Mouse (Mus musculus) liver, embryonic 13.5 days (tissue): ENCODE results near the gene Btd. TPM values are rescaled to one million over a fixed set of nuclear protein-coding genes. Genes with fewer than 3 reads are reported as not detected.
A peak's percentile ranks its signal among the peaks of the same experiment; 100 is the strongest.

Experiments
- ATAC-seq: fragments of 200-750 bp; cut with Nextera tagmentation; 2 replicates; pipeline ENCODE4 v1.8.0; 2017; ENCODE audit warnings: low read depth, mild to moderate bottlenecking, moderate number of reproducible peaks, moderate library complexity
- DNase-seq: peaks from one replicate; pipeline ENCODE4 v3.0.0; 2022
- H3K27ac ChIP-seq: fragments of 300-500 bp; sonication (generic); 2 replicates; pipeline ENCODE4 v1.5.1; 2015; ENCODE audit warnings: moderate library complexity, mild to moderate bottlenecking, inconsistent platforms
- H3K27me3 ChIP-seq: fragments of 300-500 bp; sonication (generic); 2 replicates; pipeline ENCODE4 v1.6.1; 2015; ENCODE audit warnings: mild to moderate bottlenecking, inconsistent platforms
- H3K36me3 ChIP-seq: fragments of 300-500 bp; sonication (generic); 2 replicates; pipeline ENCODE4 v1.6.1; 2015; ENCODE audit warnings: mild to moderate bottlenecking, inconsistent platforms
- H3K4me1 ChIP-seq: fragments of 300-500 bp; sonication (generic); replicated peaks from 2 replicates; pipeline ENCODE4 v1.6.1; 2015; ENCODE audit warnings: inconsistent platforms
- H3K4me2 ChIP-seq: fragments of 300-500 bp; sonication (generic); 2 replicates; pipeline ENCODE4 v1.6.1; 2015; ENCODE audit warnings: inconsistent platforms, mild to moderate bottlenecking, moderate library complexity
- H3K4me3 ChIP-seq: fragments of 300-500 bp; sonication (generic); replicated peaks from 2 replicates; pipeline ENCODE4 v1.5.1; 2015; ENCODE audit warnings: mild to moderate bottlenecking, inconsistent platforms
- H3K9ac ChIP-seq: fragments of 300-500 bp; sonication (generic); 2 replicates; pipeline ENCODE4 v1.6.1; 2015; ENCODE audit warnings: mild to moderate bottlenecking, inconsistent platforms
- H3K9me3 ChIP-seq: fragments of 300-500 bp; sonication (generic); replicated peaks from 2 replicates; pipeline ENCODE4 v1.6.1; 2016; ENCODE audit warnings: inconsistent platforms
- WGBS: fragments of 180-500 bp; shearing (Covaris S2); methylation state at CpG from one replicate; pipeline ENCODE4 v1.1.7; 2015; ENCODE audit not compliant: insufficient replicate concordance; 5-methylcytosine and 5-hydroxymethylcytosine counted together
- polyA plus RNA-seq: library from polyadenylated mRNA; unstranded; fragments of >200 nt; fragmentation: Nextera tagmentation; extraction: Ambion mirVana; gene quantifications from 2 replicates; pipeline ENCODE4 v1.2.1, GENCODE M21; 2015

The Btd gene
- polyA plus RNA-seq, 1 experiment from 2014 or later = 8.9 TPM

GRCm38 (mm10) chr14:31647991-31648390, 7.2 kb downstream of the Btd start:
- DNase-seq = no peak
- Histone ChIP-seq H3K4me1 (peaks cover 25% of the 10 kb centered on the region), H3K9me3 (no peaks in the 10 kb centered on the region), H3K27ac (no peak overlapping the region), H3K36me3 (peaks cover 3% of the 10 kb centered on the region; the same call in 1 of the 2 replicates), H3K27me3 (no peaks in the 10 kb centered on the region), H3K4me3 (no peak overlapping the region), H3K9ac (no peak overlapping the region), H3K4me2 (no peak overlapping the region)
- 81% methylated on average over 10 of the region's 10 CpGs for WGBS
- ATAC-seq = no peak

GRCm38 (mm10) chr14:31650347-31650746, 9.5 kb downstream of the Btd start:
- no peak overlapping the region for H3K4me3 ChIP-seq
- WGBS = 85% methylated on average over 3 of the region's 3 CpGs
- no peak overlapping the region for H3K27ac ChIP-seq
- peaks cover 3% of the 10 kb centered on the region; the same call in 1 of the 2 replicates for H3K36me3 ChIP-seq
- H3K9ac ChIP-seq = no peak overlapping the region
- H3K9me3 ChIP-seq = no peaks in the 10 kb centered on the region
- H3K27me3 ChIP-seq = no peaks in the 10 kb centered on the region
- peaks cover 37% of the 10 kb centered on the region for H3K4me1 ChIP-seq
- no peak overlapping the region for H3K4me2 ChIP-seq
- DNase-seq (no peak), ATAC-seq (no peak)

GRCm38 (mm10) chr14:31651206-31651605, 10.4 kb downstream of the Btd start:
- Histone ChIP-seq H3K27ac (no peak overlapping the region), H3K9me3 (no peaks in the 10 kb centered on the region), H3K4me1 (peaks cover 36% of the 10 kb centered on the region), H3K9ac (no peak overlapping the region), H3K36me3 (peaks cover 3% of the 10 kb centered on the region; the same call in 1 of the 2 replicates), H3K27me3 (no peaks in the 10 kb centered on the region), H3K4me2 (no peak overlapping the region), H3K4me3 (no peak overlapping the region)
- no peak for DNase-seq
- no peak for ATAC-seq
- WGBS = 56% methylated on average over 7 of the region's 7 CpGs

GRCm38 (mm10) chr14:31652106-31652505, 11.3 kb downstream of the Btd start:
- 0 out of 2 replicates have a peak, but pooled peaks have one; percentile 21 for ATAC-seq
- 42% methylated on average over 5 of the region's 5 CpGs for WGBS
- DNase-seq = no peak

GRCm38 (mm10) chr14:31652624-31653023, 11.8 kb downstream of the Btd start:
- Histone ChIP-seq H3K4me2 (no peak overlapping the region), H3K36me3 (peaks cover 3% of the 10 kb centered on the region; the same call in 1 of the 2 replicates), H3K4me1 (peaks cover 45% of the 10 kb centered on the region), H3K27ac (peak overlapping the region; percentile 67), H3K27me3 (no peaks in the 10 kb centered on the region), H3K4me3 (no peak overlapping the region), H3K9ac (no peak overlapping the region), H3K9me3 (no peaks in the 10 kb centered on the region)
- WGBS = 85% methylated on average over 1 of the region's 1 CpGs
- ATAC-seq = no peak
- no peak for DNase-seq

More at GRCm38 (mm10) chr14:31652106-31652505, 11.3 kb downstream of the Btd start:
- Histone ChIP-seq H3K27ac (0 out of 2 replicates have a peak overlapping the region, but pooled peaks have one; percentile 67), H3K4me3 (no peak overlapping the region), H3K4me2 (no peak overlapping the region), H3K9ac (no peak overlapping the region), H3K9me3 (no peaks in the 10 kb centered on the region), H3K4me1 (peaks cover 41% of the 10 kb centered on the region), H3K27me3 (no peaks in the 10 kb centered on the region), H3K36me3 (peaks cover 3% of the 10 kb centered on the region; the same call in 1 of the 2 replicates)

GRCm38 (mm10) chr14:31653101-31653875, 12.5 kb downstream of the Btd start:
- 47% methylated on average over 14 of the region's 14 CpGs for WGBS
- DNase-seq (no peak), ATAC-seq (peak; percentile 76)
- Histone ChIP-seq H3K9ac (peak overlapping the region; percentile 7; the same call in 1 of the 2 replicates), H3K27ac (peak overlapping the region; percentile 67), H3K9me3 (no peaks in the 10 kb centered on the region), H3K36me3 (peaks cover 3% of the 10 kb centered on the region; the same call in 1 of the 2 replicates), H3K27me3 (no peaks in the 10 kb centered on the region), H3K4me3 (no peak overlapping the region), H3K4me2 (peak overlapping the region; percentile 9; the same call in 1 of the 2 replicates), H3K4me1 (peaks cover 45% of the 10 kb centered on the region)

GRCm38 (mm10) chr14:31654816-31655215, 14.0 kb downstream of the Btd start:
- H3K4me1 ChIP-seq = peaks cover 53% of the 10 kb centered on the region
- ATAC-seq = no peak
- WGBS = 79% methylated on average over 5 of the region's 5 CpGs

GRCm38 (mm10) chr14:31655406-31655805, 14.6 kb downstream of the Btd start:
- DNase-seq (no peak), ATAC-seq (no peak)
- Histone ChIP-seq H3K27me3 (no peaks in the 10 kb centered on the region), H3K27ac (no peak overlapping the region), H3K36me3 (peaks cover 3% of the 10 kb centered on the region; the same call in 1 of the 2 replicates), H3K4me3 (no peak overlapping the region), H3K4me1 (peaks cover 55% of the 10 kb centered on the region), H3K4me2 (no peak overlapping the region), H3K9ac (no peak overlapping the region), H3K9me3 (no peaks in the 10 kb centered on the region)
- WGBS = 84% methylated on average over 14 of the region's 14 CpGs

More at GRCm38 (mm10) chr14:31654816-31655215, 14.0 kb downstream of the Btd start:
- Histone ChIP-seq H3K9ac (no peak overlapping the region), H3K9me3 (no peaks in the 10 kb centered on the region), H3K27me3 (no peaks in the 10 kb centered on the region), H3K4me3 (no peak overlapping the region), H3K27ac (no peak overlapping the region), H3K4me2 (no peak overlapping the region), H3K36me3 (peaks cover 3% of the 10 kb centered on the region; the same call in 1 of the 2 replicates)
- no peak for DNase-seq

- Histone ChIP-seq H3K27ac (no peak overlapping the region), H3K36me3 (peaks cover 3% of the 10 kb centered on the region; the same call in 1 of the 2 replicates), H3K4me3 (no peak overlapping the region), H3K4me2 (no peak overlapping the region), H3K9me3 (no peaks in the 10 kb centered on the region), H3K27me3 (no peaks in the 10 kb centered on the region), H3K4me1 (peaks cover 58% of the 10 kb centered on the region), H3K9ac (no peak overlapping the region)
- no peak for ATAC-seq
- DNase-seq = no peak
- 70% methylated on average over 7 of the region's 7 CpGs for WGBS
These were observed 15.6 kb downstream of the Btd start for GRCm38 (mm10) chr14:31656386-31656785.

GRCm38 (mm10) chr14:31656857-31657645, 16.2 kb downstream of the Btd start:
- DNase-seq = no peak
- Histone ChIP-seq H3K27me3 (no peaks in the 10 kb centered on the region), H3K4me3 (no peak overlapping the region), H3K27ac (no peak overlapping the region), H3K4me1 (peaks cover 58% of the 10 kb centered on the region), H3K4me2 (no peak overlapping the region), H3K9me3 (no peaks in the 10 kb centered on the region), H3K36me3 (peaks cover 2% of the 10 kb centered on the region; the same call in 1 of the 2 replicates), H3K9ac (no peak overlapping the region)
- no peak for ATAC-seq
- 29% methylated on average over 5 of the region's 5 CpGs for WGBS

- no peak overlapping the region for H3K9ac ChIP-seq
- peaks cover 58% of the 10 kb centered on the region for H3K4me1 ChIP-seq
- H3K27ac ChIP-seq = no peak overlapping the region
- ATAC-seq = no peak
- no peaks in the 10 kb centered on the region for H3K9me3 ChIP-seq
- no peak overlapping the region for H3K4me2 ChIP-seq
- WGBS = 82% methylated on average over 8 of the region's 8 CpGs
- no peak overlapping the region for H3K4me3 ChIP-seq
- no peaks in the 10 kb centered on the region for H3K27me3 ChIP-seq
- DNase-seq = no peak
- no peaks in the 10 kb centered on the region for H3K36me3 ChIP-seq
These were observed 17.4 kb downstream of the Btd start for GRCm38 (mm10) chr14:31658126-31658680.
